Mouse (Mus musculus): ENCODE measurements around the gene Cenpb. TPM values are rescaled to one million over a fixed set of nuclear protein-coding genes. Genes with fewer than 3 reads are reported as not detected.
A peak's percentile ranks its signal among the peaks of the same experiment; 100 is the strongest.

Gene Cenpb
- polyA plus RNA-seq, 1 experiment from 2014 or later, result 15.5 TPM

- H3K4me3 ChIP-seq, result peak overlapping the region; percentile 61
- H3K4me1 ChIP-seq (replicated peaks), result peaks cover 18% of the 10 kb centered on the region
- H3K9ac ChIP-seq, result peak overlapping the region; percentile 67
- peak; percentile 97 for ATAC-seq (ENCODE audit: low FRiP score, low read depth)
- no peaks in the 10 kb centered on the region for H3K27me3 ChIP-seq
- no peaks in the 10 kb centered on the region for H3K9me3 ChIP-seq
- H3K27ac ChIP-seq (replicated peaks), result peak overlapping the region; percentile 96
- 2% methylated on average over 50 of the region's 50 CpGs for WGBS
- peak overlapping the region; percentile 58 for H3K4me2 ChIP-seq
- 0 out of 2 replicates have a peak, but pooled peaks cover 5% of the 10 kb centered on the region for H3K36me3 ChIP-seq
Measured at GRCm38 (mm10) chr2:131209969-131210792, 30.3 kb upstream of the Cenpb start.

GRCm38 (mm10) chr2:131209125-131209795 is 29.4 kb upstream of the Cenpb start:
- Histone ChIP-seq H3K36me3 (0 out of 2 replicates have a peak, but pooled peaks cover 5% of the 10 kb centered on the region), H3K27me3 (no peaks in the 10 kb centered on the region), H3K4me1 (replicated peaks) (peaks cover 18% of the 10 kb centered on the region), H3K9ac (peak overlapping the region; percentile 67), H3K4me3 (peak overlapping the region; percentile 61), H3K9me3 (no peaks in the 10 kb centered on the region), H3K4me2 (peak overlapping the region; percentile 58), H3K27ac (replicated peaks) (peak overlapping the region; percentile 96)
- no peak; the same call in 1 of the 2 replicates for ATAC-seq (ENCODE audit: low FRiP score, low read depth)
- WGBS, result 84% methylated on average over 4 of the region's 4 CpGs

- ATAC-seq (ENCODE audit: low FRiP score, low read depth), result no peak
- Histone ChIP-seq H3K9ac (no peak overlapping the region), H3K4me1 (replicated peaks) (peaks cover 18% of the 10 kb centered on the region), H3K9me3 (no peaks in the 10 kb centered on the region), H3K4me3 (no peak overlapping the region), H3K27me3 (no peaks in the 10 kb centered on the region), H3K36me3 (0 out of 2 replicates have a peak, but pooled peaks cover 5% of the 10 kb centered on the region), H3K27ac (replicated peaks) (no peak overlapping the region), H3K4me2 (no peak overlapping the region)
- 83% methylated on average over 2 of the region's 2 CpGs for WGBS
Measured at GRCm38 (mm10) chr2:131208356-131208755, 28.5 kb upstream of the Cenpb start.

GRCm38 (mm10) chr2:131206778-131207177 is 26.9 kb upstream of the Cenpb start, which contains the start of gene Ap5s1:
Ap5s1 (plus strand) TSS chr2:131207078.
- no peaks in the 10 kb centered on the region for H3K27me3 ChIP-seq
- WGBS, result 84% methylated on average over 4 of the region's 4 CpGs
- no peak within 1 kb of the TSS for H3K4me2 ChIP-seq

GRCm38 (mm10) chr2:131205521-131206182 is 25.8 kb upstream of the Cenpb start:
- Histone ChIP-seq H3K36me3 (no peaks in the 10 kb centered on the region), H3K27me3 (no peaks in the 10 kb centered on the region), H3K4me3 (no peak overlapping the region), H3K27ac (replicated peaks) (no peak overlapping the region), H3K9ac (no peak overlapping the region), H3K4me2 (no peak overlapping the region), H3K9me3 (no peaks in the 10 kb centered on the region), H3K4me1 (replicated peaks) (peaks cover 7% of the 10 kb centered on the region)
- 91% methylated on average over 8 of the region's 8 CpGs for WGBS
- no peak for ATAC-seq (ENCODE audit: low FRiP score, low read depth)

More at GRCm38 (mm10) chr2:131206778-131207177, 26.9 kb upstream of the Cenpb start, which contains the start of gene Ap5s1:
- ATAC-seq (ENCODE audit: low FRiP score, low read depth), result no peak
- H3K4me3 ChIP-seq, result no peak within 1 kb of the TSS
- no peaks in the 10 kb centered on the region for H3K36me3 ChIP-seq
- H3K27ac ChIP-seq (replicated peaks), result no peak within 1 kb of the TSS
- H3K4me1 ChIP-seq (replicated peaks), result peaks cover 14% of the 10 kb centered on the region
- no peaks in the 10 kb centered on the region for H3K9me3 ChIP-seq
- no peak within 1 kb of the TSS for H3K9ac ChIP-seq

- Histone ChIP-seq H3K4me1 (replicated peaks) (peaks cover 4% of the 10 kb centered on the region), H3K9ac (no peak overlapping the region), H3K27ac (replicated peaks) (no peak overlapping the region), H3K27me3 (no peaks in the 10 kb centered on the region), H3K4me2 (no peak overlapping the region), H3K4me3 (no peak overlapping the region), H3K9me3 (no peaks in the 10 kb centered on the region), H3K36me3 (no peaks in the 10 kb centered on the region)
- ATAC-seq (ENCODE audit: low FRiP score, low read depth), result no peak
- WGBS, result 41% methylated on average over 7 of the region's 7 CpGs
Measured at GRCm38 (mm10) chr2:131204410-131204981, 24.6 kb upstream of the Cenpb start.

GRCm38 (mm10) chr2:131203816-131204409 is 24.0 kb upstream of the Cenpb start:
- H3K27me3 ChIP-seq, result no peaks in the 10 kb centered on the region
- no peak for ATAC-seq (ENCODE audit: low FRiP score, low read depth)
- H3K9me3 ChIP-seq, result no peaks in the 10 kb centered on the region
- no peak overlapping the region for H3K4me2 ChIP-seq
- no peak overlapping the region for H3K4me3 ChIP-seq
- no peaks in the 10 kb centered on the region for H3K4me1 ChIP-seq (replicated peaks)
- H3K36me3 ChIP-seq, result no peaks in the 10 kb centered on the region
- WGBS, result 92% methylated on average over 6 of the region's 6 CpGs
- H3K27ac ChIP-seq (replicated peaks), result no peak overlapping the region
- no peak overlapping the region for H3K9ac ChIP-seq

GRCm38 (mm10) chr2:131201262-131201661 is 21.4 kb upstream of the Cenpb start:
- ATAC-seq (ENCODE audit: low FRiP score, low read depth), result no peak
- Histone ChIP-seq H3K4me1 (replicated peaks) (no peaks in the 10 kb centered on the region), H3K36me3 (no peaks in the 10 kb centered on the region), H3K9me3 (no peaks in the 10 kb centered on the region), H3K27ac (replicated peaks) (no peak overlapping the region), H3K4me2 (no peak overlapping the region), H3K4me3 (no peak overlapping the region), H3K9ac (no peak overlapping the region), H3K27me3 (no peaks in the 10 kb centered on the region)
- WGBS, result 89% methylated on average over 3 of the region's 3 CpGs

GRCm38 (mm10) chr2:131200710-131201109 is 20.8 kb upstream of the Cenpb start:
- Histone ChIP-seq H3K9ac (no peak overlapping the region), H3K4me2 (no peak overlapping the region)
- WGBS, result 84% methylated on average over 2 of the region's 2 CpGs

GRCm38 (mm10) chr2:131196606-131197316 is 16.9 kb upstream of the Cenpb start:
- Histone ChIP-seq H3K27ac (replicated peaks) (no peak overlapping the region), H3K4me1 (replicated peaks) (no peaks in the 10 kb centered on the region), H3K4me2 (no peak overlapping the region), H3K36me3 (peaks cover 4% of the 10 kb centered on the region; the same call in 1 of the 2 replicates), H3K9ac (no peak overlapping the region), H3K9me3 (no peaks in the 10 kb centered on the region), H3K27me3 (no peaks in the 10 kb centered on the region), H3K4me3 (no peak overlapping the region)
- ATAC-seq (ENCODE audit: low FRiP score, low read depth), result no peak
- WGBS, result 95% methylated on average over 16 of the region's 16 CpGs

More at GRCm38 (mm10) chr2:131200710-131201109, 20.8 kb upstream of the Cenpb start:
- H3K9me3 ChIP-seq, result no peaks in the 10 kb centered on the region
- no peak for ATAC-seq (ENCODE audit: low FRiP score, low read depth)
- H3K36me3 ChIP-seq, result no peaks in the 10 kb centered on the region
- H3K27me3 ChIP-seq, result no peaks in the 10 kb centered on the region
- H3K4me3 ChIP-seq, result no peak overlapping the region
- no peak overlapping the region for H3K27ac ChIP-seq (replicated peaks)
- H3K4me1 ChIP-seq (replicated peaks), result no peaks in the 10 kb centered on the region

GRCm38 (mm10) chr2:131191005-131191390 is 11.1 kb upstream of the Cenpb start:
- no peak for ATAC-seq (ENCODE audit: low FRiP score, low read depth)
- H3K9me3 ChIP-seq, result no peaks in the 10 kb centered on the region
- WGBS, result 55% methylated on average over 7 of the region's 7 CpGs
- peak overlapping the region; percentile 57 for H3K27ac ChIP-seq (replicated peaks)
- H3K4me3 ChIP-seq, result no peak overlapping the region
- H3K9ac ChIP-seq, result no peak overlapping the region
- H3K36me3 ChIP-seq, result peaks cover 4% of the 10 kb centered on the region; the same call in 1 of the 2 replicates
- H3K4me1 ChIP-seq (replicated peaks), result peaks cover 39% of the 10 kb centered on the region
- no peak overlapping the region for H3K4me2 ChIP-seq
- no peaks in the 10 kb centered on the region for H3K27me3 ChIP-seq
